Mouse (Mus musculus) kidney, postnatal 14 days (tissue): Measurements from ENCODE around the gene Odf3l1.
"Not testable (repeated sequence)": the region's sequence is repeated elsewhere in the genome, so short reads cannot be mapped to it uniquely, and the experiment has no call there.

Experiments
- DNase-seq: peaks from one replicate; pipeline ENCODE4 v3.0.0; 2022; ENCODE audit warnings: mixed read lengths

Odf3l1 gene

GRCm38 (mm10) chr9:56864216-56864729, at the start of gene Odf3l1:
Gene Odf3l1 (minus strand): TSS chr9:56864679.
- DNase-seq, result peak; percentile 56

DNA sequence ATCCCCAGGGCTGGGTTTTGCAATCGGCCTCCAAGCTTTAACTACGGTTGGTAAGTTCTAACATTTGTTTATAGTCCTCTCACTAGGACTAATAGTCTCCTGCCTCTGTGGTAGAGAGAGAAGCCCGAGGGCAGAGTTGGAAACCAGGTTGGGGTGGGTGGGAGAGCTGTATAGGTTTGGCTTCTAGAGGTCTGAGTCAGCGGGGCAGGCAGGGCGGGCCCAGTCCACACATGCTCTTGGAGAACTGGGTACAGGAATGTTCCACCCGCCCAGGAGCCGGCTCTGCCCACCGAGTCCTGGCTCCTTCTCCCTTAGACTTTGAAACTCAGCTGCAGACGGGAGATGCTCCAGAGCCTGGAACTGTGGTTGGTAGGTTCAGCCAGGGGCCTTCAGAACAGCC, 49.5 kb upstream of the Odf3l1 start:
- no peak for DNase-seq

DNA sequence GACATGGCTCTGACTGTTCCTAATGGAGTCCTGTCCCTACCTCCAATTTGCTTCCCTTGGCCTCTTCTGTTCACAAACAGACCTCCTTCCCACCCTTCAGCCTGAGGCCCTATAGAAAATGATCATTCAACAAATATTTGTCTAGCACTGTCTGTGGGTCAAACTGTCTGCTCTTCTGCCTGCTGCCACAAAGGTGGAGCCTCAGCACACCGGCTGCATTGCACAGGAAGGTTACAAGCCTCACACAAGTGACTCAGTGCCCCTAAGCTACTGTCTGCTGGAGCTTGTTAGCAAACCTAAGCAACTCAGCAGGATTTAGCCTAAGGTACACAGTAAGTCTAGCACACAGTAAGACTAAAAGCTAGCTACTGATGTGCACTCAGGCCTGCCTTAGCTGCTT, 46.5 kb upstream of the Odf3l1 start:
- no peak for DNase-seq

DNA sequence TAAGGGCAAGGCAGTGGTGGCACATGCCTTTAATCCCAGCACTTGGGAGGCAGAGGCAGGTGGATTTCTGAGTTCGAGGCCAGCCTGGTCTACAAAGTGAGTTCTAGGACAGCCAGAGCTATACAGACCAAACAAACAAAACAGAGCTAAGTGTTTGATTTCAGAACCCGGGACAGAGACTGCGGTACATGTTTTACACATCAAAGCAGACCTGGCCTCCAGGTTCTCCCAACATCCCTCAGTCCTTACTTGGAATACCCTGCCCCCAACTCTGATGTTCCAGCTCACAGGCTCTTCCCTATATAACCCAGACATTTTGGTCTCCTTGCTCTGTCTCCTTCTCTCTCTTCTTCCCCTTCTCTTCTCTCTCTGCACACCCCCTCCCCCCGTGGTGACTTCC, 45.5 kb upstream of the Odf3l1 start:
- not testable (repeated sequence) for DNase-seq

GRCm38 (mm10) chr9:56907549-56907948, 43.1 kb upstream of the Odf3l1 start:
- DNase-seq, result no peak

DNA sequence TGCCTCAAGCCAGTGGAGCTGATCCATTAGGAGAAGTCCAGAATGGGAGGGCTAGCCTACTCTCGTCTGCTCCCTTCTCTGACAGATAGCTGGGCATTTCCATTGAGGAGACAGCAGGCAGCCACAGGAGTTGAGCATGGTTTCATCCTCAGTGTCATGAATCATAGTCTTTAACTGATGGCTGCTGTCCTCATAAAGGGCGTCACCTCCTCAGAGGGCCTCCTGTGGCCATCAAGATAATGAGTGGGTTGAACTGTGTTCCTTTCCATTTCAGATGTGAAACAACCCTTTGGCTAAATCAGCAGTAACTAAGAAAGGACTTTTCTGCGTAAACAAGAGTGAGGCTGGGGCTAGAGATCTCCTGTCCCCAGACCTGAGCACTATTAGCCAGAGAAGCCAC, 39.2 kb upstream of the Odf3l1 start:
- DNase-seq, result no peak

DNA sequence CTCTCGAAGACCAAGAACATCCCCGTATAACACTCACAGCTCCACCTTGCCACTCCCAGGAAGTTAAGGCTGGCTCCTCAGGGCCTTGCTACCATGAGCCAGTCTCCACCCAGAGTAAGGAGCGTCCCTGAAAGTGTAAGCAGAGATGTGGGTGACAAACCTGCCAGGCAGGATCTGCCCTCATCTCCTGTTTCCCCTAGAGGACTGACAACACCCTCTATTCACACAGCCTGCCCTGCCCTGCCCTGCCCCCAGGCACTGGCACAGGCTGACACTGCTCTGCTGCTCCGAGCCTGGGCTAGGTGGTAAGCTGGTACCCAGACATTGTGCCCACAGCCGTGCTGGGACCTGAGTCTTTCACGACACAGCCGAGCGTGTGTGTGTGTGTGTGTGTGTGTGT, 36.7 kb upstream of the Odf3l1 start:
- DNase-seq, result no peak

- no peak for DNase-seq
Observed at GRCm38 (mm10) chr9:56900571-56900970, 36.1 kb upstream of the Odf3l1 start.

- no peak for DNase-seq
Observed at GRCm38 (mm10) chr9:56900060-56900459, 35.6 kb upstream of the Odf3l1 start.

GRCm38 (mm10) chr9:56899409-56899808, 34.9 kb upstream of the Odf3l1 start:
- DNase-seq, result no peak

GRCm38 (mm10) chr9:56896779-56897178, 32.3 kb upstream of the Odf3l1 start:
- no peak for DNase-seq

- peak; percentile 49 for DNase-seq
Observed at GRCm38 (mm10) chr9:56894006-56894405, 29.5 kb upstream of the Odf3l1 start.

GRCm38 (mm10) chr9:56893313-56893712, 28.8 kb upstream of the Odf3l1 start:
- DNase-seq, result no peak

GRCm38 (mm10) chr9:56892111-56892510, 27.6 kb upstream of the Odf3l1 start:
- DNase-seq, result no peak

- peak; percentile 85 for DNase-seq
Observed at GRCm38 (mm10) chr9:56891517-56892011, 27.1 kb upstream of the Odf3l1 start.

- no peak for DNase-seq
Observed at GRCm38 (mm10) chr9:56890522-56891250, 26.2 kb upstream of the Odf3l1 start.

DNA sequence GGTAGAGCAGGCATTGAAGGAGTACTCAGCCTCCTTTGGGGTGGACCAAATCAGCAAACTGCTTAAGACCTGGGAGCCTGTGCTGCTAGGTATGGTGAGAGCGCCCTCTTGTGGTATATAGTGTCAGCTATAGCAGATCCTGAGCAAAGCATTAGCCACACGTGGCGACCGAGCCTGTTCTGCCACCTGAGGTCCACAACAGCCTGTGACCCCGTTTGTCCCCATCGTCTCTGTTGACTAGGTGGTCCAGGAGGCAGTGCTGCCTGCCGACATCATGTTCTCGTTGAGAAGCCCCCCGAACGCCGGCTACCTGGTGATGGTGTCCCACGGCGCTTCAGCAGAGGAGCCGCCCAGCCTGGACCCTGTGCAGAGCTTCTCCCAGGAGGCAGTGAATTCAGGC, 25.3 kb upstream of the Odf3l1 start:
- DNase-seq, result peak; percentile 85

DNA sequence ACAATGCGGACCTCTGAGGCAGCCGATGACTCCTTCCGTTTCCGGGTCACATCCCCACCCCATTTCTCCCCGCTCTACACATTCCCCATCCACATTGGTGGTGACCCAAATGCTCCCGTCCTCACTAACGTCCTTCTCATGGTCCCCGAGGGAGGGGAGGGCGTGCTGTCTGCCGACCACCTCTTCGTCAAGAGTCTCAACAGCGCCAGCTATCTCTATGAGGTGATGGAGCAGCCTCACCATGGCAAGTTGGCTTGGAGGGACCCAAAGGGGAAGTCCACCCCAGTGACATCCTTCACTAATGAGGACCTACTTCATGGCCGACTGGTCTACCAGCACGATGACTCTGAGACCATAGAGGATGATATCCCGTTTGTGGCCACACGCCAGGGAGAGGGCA, 23.1 kb upstream of the Odf3l1 start:
- DNase-seq, result no peak

DNA sequence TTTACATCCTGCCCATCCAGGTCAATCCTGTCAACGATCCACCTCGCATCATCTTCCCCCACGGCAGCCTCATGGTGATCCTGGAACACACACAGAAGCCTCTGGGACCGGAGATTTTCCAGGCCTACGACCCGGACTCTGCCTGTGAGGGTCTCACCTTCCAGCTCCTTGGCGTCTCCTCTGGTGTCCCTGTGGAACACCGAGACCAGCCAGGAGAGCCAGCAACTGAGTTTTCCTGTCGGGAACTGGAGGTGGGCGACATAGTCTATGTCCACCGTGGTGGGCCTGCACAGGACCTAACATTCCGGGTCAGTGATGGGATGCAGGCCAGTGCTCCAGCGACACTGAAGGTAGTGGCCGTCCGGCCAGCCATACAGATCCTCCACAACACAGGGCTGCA, 22.1 kb upstream of the Odf3l1 start:
- DNase-seq, result no peak

DNA sequence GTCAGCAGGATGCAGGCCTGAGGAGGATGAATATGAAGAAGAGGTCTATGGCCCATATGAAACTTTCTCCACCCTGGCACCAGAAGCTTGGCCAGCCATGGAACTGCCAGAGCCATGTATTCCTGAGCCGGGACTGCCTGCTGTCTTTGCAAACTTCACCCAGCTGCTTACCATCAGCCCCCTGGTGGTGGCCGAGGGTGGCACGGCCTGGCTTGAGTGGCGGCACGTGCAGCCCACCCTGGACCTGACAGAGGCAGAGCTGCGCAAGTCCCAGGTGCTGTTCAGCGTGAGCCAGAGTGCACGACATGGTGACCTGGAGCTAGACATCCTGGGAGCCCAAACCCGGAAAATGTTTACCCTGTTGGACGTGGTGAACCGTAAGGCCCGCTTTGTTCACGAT, 21.6 kb upstream of the Odf3l1 start:
- DNase-seq, result no peak

DNA sequence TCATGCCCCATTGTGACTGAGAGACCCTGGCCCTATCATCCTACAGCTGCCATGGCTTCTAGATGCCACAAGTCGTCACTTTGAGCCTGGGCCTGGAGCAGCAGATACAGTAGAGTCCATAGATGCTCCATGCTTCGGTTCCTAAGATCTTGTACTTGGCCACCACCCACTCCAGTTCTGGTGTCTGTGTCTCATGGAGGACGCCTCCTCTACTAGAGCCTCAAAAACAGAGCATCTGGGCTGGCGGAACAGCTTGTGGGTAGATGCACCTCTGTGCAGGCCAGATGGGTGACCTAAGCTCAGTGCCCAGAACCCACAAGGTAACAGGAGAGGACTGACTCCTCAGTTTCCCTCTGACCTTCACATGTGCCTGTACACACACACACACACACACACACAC, 19.8 kb upstream of the Odf3l1 start:
- no peak for DNase-seq

GRCm38 (mm10) chr9:56883470-56883869, 19.0 kb upstream of the Odf3l1 start:
- DNase-seq, result no peak

DNA sequence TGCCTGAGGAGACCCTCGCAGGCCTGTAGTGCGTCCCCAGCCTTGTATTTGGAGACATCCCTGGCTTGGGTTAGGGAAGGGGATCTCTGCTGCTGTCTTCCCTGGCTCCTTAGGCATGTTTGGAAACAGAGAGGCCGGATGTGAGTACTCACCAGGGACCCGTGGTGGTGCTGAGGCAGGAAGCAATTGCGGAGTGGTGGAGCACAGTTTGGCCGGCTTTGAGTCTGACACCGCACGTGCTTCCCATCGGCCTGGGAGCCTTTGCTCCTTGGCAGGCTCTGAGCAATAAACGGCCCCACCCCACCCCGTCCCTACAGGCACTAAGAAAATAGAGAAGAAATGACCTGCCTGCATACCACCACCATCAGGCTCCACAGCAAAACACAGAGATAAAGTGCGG, 18.3 kb upstream of the Odf3l1 start:
- peak; percentile 68 for DNase-seq

GRCm38 (mm10) chr9:56882283-56882682, 17.8 kb upstream of the Odf3l1 start:
- no peak for DNase-seq

DNA sequence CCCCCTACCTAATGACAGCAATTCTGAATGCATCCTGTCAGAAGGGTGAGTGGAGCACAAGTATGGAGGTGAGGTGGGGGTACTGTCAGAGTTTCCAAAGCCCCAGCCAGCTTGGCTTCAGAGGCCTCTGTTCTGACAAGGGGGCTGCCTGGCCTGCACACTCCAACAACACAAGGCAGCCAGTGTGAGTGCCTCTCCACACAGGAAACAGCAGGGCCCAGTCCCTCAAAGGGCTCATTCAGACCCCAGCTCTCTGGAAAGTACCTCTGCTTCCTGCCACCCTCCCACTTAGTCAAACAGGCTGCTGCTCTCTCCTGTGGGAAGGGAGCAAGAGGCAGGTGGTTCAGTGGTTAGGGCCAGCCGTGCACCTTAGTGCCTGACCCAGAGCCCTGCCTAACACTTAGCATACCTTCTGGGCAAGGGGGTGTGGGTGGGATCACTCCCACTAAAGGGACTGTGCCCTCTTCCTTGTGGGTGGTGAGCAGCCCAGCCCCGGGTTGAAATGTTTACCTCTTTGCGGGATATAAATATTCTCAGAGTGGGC, 17.1 kb upstream of the Odf3l1 start:
- no peak for DNase-seq
